Mouse (Mus musculus): ENCODE results near the gene Rybp.

- TF ChIP-seq POLR2A (IDR thresholded peaks at IDR 0.05; ENCODE audit: insufficient read depth, low read depth, low read length) (no peak), CTCF (IDR thresholded peaks at IDR 0.05) (no peak), EP300 (IDR thresholded peaks at IDR 0.05; ENCODE audit: insufficient read depth, low read depth, low read length) (no peak)
Observed at GRCm38 (mm10) chr6:100244474-100244873, 42.8 kb downstream of the Rybp start.
